Mouse (Mus musculus): ENCODE data around the gene Paqr8.
A peak's percentile ranks its signal among the peaks of the same experiment; 100 is the strongest.
"Not testable (repeated sequence)": the region's sequence is repeated elsewhere in the genome, so short reads cannot be mapped to it uniquely, and the experiment has no call there.

Gene Paqr8

DNA sequence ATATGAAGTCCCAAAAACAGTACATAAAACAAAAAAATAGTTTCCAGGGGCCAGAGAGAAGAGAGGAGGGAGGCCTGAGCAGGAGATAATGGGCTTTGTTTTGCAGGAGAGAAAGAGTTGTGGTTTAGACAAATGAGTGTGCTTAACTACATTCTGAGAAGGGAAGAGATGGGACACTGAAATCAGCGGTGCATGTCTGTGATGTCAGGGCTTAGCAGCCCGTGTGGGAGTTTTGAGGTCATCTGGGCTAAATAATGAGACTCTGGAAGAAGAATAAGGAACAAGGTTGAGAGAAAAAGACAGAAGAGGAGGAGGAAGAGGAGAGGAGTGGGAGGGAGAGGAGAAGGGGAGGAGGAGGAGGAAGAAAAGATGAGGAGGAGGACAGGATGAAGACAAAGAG is 21.7 kb downstream of the Paqr8 start:
- no peak for DNase-seq (ENCODE audit: low spot score)

DNA sequence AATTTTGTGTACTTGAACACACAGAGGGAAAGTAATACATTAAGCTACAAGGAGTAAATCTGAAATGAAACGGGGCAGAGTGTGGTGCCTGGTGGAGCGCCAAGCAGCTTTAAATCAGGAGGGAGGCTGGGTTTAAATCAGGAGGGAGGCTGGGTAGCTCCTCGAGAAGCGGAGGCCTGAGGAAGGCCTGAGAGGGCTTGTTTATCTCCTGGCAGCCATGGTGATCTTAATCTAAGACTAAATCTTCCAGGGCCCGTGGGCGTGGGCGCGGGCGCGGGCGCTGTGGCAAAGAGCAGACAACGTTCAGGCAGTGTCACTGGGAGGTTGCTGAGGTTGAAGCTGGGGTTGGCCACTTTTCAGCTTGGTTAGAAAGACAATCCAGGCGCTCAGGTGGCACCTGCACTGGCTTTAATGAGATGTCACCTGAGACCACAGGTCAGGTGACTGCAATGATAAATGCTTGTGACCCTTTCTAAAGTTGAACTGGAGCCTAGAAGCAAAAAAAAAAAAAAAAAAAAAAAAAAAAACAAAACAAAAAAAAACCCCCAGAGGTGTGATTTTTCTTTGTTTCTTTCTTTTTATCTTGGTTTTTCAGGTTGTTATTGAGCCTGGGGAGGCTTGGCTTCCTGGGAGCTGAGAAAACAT is 22.2 kb downstream of the Paqr8 start:
- no peak for DNase-seq (ENCODE audit: low spot score)

DNA sequence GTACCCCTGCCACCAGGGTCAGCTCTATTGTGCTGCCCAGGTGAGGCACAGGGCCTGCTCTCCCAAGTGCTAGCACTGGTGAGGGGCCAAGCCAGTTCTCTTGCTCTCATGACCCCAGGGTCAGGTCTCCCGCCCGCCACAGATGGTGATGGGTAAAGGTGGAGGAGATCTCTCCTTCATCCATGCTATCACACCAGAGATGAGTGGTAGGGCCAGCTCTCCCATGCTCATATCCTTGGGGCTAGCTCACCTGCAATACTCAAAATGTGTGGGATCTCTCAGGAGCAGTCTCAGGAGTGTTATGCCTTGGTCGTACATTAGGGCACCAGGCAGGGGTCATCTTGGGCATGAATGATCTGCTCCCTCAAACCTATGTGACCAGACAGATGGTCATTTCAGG is 24.4 kb downstream of the Paqr8 start:
- DNase-seq (ENCODE audit: low spot score): no peak

DNA sequence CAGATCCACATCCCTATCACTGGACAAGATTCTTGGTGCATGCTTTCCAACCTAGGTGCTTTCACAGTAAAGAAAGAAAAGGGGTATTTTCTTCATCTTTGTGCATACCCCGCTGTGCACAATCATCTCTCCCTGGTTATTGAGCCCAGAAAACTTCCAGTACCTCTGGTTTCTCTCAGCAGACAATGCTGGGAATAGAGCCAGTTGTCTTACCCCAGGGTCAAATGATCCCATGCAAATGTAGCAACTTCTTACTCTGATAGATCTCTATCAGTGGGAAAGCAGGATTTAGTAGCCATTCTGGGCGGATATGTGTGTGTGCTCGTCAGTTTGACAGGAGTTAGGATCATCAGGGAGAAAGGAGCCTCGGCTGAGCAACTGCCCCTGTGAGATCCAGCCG is 25.2 kb downstream of the Paqr8 start:
- no peak for DNase-seq (ENCODE audit: low spot score)

DNA sequence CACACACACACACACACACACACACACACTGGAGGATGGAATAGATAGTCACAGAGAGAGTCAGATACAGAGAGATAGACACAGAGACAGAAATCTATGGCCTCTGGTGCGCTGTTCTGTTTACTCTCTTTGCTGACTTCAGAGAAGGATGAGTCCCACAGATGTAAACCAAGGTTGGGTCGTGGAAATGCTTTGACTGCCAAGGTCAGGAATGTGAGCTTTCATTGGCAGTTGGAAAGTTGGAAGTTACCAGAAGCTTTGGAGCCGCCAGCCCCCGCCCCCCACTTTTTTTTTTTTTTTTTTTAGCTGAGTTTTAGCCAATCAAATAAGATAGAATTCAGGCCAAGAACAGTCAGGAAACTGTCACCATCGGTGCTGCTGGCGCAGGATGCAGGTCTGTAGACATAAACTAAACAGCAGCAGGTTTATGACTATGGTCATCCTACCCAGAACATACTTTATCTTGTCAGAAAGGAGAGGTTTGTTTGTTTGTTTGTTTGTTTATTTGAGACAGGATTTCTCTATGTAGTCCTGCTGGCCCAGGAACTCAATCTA is 27.2 kb downstream of the Paqr8 start:
- no peak for DNase-seq (ENCODE audit: low spot score)

DNA sequence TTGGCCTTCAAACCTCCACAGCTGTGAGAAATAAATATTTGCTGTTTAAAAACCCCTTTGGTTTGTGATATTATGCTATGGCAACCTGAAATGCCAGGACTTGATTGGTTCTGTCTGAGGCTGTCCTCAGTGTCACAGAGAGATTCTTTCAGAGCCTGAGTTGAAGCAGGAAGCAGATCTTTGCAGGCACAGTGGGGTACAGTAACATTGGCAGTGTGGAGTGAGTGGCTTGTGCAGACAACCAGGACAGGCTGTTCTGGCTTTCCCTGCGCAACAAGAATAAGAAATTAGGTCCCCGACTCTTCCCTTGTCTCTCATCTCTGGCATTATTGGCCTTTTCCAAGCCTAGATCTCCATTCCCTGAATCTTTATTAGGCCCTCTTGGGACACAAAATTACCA is 29.3 kb downstream of the Paqr8 start:
- DNase-seq (ENCODE audit: low spot score): no peak

DNA sequence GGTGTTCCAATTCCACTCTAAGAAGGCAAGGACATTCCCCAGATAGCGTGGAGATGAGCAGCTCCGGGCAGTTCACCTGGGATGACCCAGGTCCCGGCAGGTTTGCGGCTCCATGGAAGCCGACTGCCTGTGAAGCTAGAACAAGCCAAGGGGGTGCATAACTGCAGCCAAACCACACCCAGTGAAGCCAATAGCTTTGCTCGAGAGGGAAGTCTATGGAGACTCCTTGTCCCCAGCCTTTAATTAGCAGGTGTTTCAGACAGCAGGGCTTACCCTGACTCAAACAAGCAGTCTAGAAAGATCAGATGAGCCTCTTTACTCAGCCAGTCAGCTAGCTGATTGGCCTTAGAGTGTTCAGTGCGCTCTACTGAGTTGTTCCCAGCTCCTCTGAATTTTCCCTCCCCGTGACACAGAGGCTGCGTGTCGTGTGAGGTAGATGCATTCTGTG is 30.7 kb downstream of the Paqr8 start:
- DNase-seq (ENCODE audit: low spot score): no peak

DNA sequence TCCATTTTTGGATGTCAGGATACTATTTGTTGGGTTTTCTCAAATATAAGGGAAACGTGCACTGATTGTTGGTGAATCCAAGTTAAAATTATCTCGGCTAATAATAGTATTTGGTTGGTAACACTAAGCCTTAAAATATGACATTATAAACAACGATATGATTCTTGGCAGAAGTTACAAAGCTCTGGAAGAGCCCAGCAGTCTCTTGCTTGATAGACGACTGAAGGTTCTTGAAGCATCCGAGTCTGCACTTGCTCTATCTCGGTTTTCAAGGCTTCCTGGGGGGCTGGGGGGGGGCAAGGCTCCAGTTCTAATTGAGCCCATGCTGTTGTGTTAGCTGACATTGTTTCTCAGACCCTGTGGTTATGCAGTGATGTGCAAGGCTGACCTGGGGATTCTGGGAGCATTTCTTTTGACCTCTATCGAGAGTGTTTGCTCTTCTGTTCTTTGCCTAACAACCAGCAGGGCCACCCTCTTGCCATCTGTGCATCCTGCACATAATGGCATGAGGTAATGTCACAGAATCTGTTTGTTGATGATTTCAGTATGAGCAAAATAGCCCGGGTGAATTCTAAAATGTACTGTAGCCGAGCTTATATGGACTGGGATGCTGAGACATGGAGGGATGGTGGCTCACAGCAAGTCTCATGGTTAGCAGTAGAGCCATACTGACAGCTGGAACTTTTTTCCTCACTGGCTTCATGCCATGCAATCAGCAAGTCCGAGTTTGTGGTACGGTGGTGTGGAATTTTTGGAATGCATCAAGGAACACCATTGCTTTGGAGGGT is 32.4 kb downstream of the Paqr8 start:
- DNase-seq (ENCODE audit: low spot score): no peak

DNA sequence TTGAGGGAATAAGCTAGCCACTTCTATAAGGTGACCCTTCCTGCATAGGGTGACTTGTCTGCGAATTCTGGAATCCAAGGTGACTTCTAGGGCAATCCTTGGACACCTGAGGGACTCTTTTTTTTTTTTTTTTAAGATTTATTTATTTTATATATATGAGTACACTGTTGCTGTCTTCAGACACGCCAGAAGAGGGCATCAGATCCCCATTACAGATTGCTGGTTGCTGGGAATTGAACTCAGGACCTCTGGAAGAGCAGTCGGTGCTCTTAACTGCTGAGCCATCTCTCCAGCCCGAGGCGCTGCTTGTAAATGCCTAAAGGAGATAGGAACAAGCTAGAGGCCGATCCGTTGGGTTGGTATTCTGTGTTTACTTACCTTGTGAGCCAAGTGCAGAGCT is 34.9 kb downstream of the Paqr8 start:
- DNase-seq (ENCODE audit: low spot score): not testable (repeated sequence)

DNA sequence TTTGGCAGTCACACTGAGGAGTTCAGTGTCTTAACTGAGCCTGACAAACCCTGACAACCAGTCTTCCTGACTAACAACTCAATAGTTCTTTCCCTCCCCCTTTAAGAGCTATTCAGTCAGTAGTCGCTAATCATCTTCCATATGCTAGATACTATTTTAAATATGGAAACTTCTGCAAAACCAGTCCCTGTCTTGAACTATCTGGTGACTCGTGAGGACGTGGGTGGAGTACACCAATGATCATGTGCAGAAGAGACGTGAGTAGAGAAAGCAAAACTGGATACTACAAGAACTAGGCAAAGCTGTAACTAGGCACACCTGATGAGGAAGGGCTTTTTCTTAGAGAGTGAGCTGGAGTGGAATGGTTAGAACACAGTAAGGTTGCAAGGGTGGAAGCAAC is 35.5 kb downstream of the Paqr8 start:
- DNase-seq (ENCODE audit: low spot score): no peak

DNA sequence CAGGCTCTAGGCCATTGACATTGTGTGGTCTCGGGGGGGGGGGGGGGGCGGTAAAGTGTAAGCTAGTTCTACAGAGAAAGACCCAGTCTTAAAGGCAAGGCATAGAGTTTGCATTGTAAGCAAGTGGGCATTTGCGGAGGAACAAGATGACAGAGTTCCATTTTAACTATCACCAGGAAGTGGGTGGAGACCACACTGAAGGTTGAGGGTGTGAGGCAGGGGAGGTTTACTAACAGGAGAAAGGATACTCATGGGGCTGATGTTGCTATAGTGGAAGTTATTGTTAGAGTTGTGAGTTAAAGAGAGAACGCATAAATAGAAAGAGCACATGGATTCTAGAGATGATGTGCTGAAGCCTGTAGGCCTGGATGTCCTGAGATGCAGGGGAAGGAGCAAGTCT is 36.0 kb downstream of the Paqr8 start:
- DNase-seq (ENCODE audit: low spot score): no peak

DNA sequence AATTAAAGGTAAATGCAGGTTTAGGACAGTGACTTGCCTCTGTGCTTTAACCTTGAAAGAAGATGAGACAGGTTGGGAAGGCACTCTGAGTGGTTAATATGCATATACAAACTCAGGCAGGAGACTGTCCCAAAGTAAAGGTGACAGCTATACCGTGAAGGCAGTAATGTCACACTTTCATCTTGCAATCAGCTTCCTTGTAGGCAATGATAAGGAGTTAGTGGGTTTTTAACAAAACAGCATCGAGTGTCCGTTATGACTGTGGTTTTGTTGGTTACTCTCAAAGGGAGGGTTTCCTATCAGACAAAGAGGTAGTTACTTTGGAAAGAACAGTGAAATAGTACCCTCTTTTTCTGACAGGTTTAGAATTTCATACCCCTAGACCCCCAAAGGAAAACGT is 38.1 kb downstream of the Paqr8 start:
- DNase-seq (ENCODE audit: low spot score): no peak

DNA sequence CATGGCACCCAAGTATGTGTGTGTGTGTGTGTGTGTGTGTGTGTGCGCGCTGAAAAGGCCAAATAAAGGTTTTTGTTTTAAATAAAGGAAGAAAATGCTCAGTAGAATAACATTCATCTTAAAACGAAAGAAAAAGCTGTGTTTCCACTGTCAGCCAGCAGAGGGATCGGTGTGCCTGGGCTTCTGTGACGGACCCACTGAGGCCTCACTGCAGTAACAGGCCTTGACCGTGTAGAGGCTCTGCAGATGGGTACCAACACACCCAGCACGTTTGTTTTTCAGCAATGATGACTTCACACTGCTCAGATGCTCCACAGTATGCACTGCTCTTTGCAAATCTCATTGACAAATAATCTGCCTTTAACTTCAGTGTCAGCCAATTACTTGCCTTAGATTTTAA is 43.1 kb downstream of the Paqr8 start:
- no peak for DNase-seq (ENCODE audit: low spot score)

DNA sequence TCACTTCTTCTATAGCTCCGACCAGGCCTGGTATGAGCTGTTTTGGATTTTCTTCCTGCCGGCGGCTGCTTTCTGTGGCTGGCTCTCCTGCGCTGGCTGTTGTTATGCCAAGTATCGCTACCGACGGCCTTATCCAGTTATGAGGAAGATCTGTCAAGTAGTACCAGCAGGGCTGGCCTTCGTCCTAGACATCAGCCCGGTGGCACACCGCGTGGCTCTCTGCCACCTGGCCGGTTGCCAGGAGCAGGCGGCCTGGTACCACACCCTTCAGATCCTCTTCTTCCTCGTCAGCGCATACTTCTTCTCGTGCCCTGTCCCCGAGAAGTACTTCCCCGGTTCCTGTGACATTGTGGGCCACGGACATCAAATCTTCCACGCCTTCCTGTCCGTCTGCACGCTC is 44.7 kb downstream of the Paqr8 start:
- DNase-seq (ENCODE audit: low spot score): peak; percentile 20

DNA sequence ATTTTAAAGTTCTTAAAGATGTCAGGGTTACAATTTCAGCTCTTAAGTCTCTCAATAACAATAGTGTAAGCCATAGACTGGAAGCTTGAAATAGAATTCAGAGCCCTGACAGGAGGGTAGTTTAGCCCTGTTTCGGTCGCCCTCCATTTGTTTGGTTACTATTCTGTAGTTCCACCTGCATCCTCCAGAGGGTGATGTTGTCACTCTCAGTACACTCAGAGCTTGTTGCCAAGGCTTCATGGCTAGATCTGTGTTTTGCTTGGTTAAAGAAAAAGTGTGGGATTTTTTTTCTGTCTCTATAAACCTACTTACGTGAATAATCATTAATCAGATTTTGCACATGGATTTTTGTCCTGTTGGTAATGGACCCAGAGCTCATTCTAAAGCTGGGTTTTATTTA is 48.6 kb downstream of the Paqr8 start:
- no peak for DNase-seq (ENCODE audit: low spot score)

DNA sequence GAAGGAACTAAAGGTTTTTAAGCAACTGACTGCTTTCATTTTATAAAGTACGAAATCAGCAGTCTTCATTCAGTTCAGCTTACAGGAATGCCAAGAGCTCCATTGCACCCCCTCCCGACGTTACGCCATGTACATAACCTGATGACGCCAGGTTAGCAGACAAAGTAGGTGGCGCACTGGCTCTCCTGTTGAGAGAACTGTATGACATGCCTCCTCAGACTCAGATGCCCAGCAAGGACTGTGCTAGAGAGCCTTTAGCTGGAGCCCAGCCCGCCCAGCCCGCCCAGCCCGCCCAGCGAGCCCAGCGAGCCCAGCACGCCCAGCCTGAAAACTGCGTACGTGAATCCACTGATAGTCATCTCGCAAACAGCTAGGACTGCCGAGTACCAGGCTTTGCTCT is 49.7 kb downstream of the Paqr8 start:
- DNase-seq (ENCODE audit: low spot score): no peak

DNA sequence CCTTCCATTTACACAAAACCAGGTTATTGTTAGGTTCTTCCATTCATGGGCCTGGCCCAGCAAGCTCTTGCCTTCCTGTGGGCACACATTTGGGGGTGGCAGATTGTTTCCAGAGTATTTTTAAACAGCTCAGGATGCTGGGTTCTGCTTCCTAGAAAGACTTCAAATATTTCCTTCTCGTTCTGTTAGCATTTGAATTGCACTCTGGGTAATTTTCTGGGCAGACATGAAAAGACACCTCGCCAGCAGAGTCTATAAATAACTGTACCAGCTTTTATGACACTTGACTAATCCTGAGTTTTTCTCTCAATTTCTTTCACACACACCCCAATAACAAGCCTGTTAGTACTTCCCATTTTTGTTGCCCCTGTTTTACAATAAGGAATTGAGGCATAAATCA is 50.9 kb downstream of the Paqr8 start:
- DNase-seq (ENCODE audit: low spot score): no peak

DNA sequence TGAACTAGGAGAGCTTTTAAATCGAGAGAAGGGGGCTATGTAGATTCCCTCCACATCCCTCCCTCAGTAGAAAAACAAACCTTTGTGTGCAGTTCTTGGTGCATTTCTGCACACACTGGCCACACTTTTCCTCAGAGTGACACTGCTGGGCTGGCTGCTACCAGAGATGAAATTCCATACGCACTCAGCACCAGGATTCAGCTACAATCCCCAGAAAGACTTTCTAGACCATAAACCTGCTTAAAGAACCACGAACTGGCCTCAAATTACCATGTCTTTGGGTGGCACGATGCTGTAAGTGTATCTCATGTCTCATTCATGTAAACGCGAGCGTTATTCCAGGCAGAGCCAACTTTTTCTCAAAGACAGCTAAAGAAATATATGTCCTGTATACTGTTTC is 51.5 kb downstream of the Paqr8 start:
- DNase-seq (ENCODE audit: low spot score): no peak

DNA sequence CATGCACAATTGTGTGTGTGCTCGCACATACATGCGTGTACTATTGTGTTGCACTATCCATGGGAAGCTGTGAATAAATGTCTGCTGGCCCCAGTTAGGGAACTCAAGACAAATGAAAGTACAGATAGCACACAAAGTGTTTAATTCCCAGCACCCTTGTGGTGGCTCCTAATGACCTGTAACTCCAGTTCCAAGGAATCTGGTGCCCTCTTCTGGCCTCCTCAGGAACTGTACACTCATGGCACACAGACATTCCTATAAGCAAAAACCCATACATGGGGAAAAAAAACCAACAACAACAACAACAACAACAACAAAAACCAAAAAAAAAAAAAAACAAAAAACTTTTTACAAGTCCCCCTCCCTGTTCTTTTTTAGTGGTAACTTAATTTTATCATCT is 52.6 kb downstream of the Paqr8 start:
- no peak for DNase-seq (ENCODE audit: low spot score)

DNA sequence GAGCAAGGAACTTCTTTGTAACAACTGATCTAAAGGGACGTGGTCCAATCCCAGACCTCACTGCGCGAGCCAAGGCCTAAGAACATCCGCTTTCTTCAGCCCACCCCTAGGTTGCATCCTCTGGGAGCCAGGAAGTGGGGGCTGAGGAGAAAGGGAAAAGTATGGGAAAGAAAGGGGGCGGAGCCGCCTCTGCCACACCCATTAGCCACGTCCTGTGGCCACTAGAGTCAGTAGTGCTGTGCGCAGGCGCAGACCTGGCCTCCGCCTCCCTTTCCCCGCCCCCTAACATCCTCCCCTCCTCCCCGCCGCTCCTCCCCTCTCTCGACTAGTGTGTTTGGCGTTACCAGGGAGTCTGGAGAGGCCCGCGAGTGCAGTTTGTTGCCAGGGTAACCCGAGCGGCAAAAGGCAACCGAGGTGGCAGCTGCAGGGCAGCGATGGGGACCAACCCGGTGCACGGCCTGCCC is 60.9 kb downstream of the Paqr8 start, which contains the start of gene Efhc1:
Efhc1 (plus strand) TSS at position 327 of the 464 bp plus-strand sequence.
- peak; percentile 59 for DNase-seq (ENCODE audit: low spot score)

DNA sequence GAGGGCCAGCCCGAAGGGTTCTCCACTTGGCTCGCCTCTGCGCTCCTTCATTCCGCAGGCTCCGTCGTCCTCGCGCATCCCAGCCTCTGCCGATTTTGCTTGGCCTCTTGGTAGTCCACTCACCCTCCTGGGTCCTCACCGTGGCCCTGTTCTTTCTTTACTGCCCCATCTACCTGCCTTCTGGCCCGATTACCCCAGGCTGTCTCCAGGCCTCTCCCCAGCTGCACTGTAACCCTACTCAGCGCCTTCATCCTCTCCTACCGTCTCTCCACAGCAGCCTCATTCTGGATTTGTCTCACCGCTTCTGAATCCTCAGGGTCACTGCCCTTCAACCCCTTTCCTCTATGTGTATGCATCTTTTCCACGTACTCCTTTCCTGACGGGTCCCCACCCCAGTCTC is 61.4 kb downstream of the Paqr8 start:
- no peak for DNase-seq (ENCODE audit: low spot score)

DNA sequence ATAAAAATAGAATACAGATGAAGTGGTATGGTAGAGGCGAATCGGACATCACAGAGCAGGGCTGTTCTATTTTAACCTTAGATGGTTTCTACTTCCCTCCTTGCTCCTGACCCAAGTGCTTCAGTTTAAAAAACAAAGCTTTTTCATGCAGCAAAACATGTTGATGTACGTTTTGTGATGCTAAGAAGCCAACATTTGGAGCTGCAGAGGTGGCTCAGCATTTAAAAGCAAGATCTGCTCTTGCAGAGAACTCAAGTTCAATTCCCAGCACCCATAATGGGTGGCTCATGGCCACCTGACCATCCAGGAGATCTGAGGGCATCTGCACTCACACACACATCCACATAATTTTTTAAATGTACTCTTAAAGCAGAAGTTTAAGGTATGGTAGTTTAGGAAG is 64.5 kb downstream of the Paqr8 start:
- no peak for DNase-seq (ENCODE audit: low spot score)

DNA sequence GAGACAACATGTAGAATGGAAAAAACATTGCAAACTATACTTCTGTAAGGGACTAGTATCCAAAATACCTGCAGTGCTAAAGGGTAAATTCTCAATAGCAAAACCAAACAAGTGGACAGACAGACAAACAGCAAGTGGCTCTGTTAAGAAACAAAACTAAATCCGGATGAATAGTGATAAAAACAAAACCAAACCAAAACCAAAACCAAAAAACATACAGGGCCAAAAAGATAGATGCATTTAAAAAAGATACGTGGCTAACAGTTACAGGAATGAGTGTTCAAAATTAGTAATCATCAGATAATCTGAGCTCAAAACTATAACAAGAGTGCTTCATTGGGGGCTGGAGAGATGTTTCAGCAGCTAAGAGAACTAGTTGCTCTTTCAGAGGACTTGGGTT is 79.2 kb downstream of the Paqr8 start:
- no peak for DNase-seq (ENCODE audit: low spot score)

All from spleen, adult 12 weeks (tissue).